Mouse (Mus musculus) limb, embryonic 10.5 days (tissue): ENCODE results near the gene Strn4. TPM values are rescaled to one million over a fixed set of nuclear protein-coding genes. Genes with fewer than 3 reads are reported as not detected.

Source experiments
- DNase-seq: peaks from one replicate; pipeline ENCODE4 v3.0.0-alpha.2; 2017; ENCODE audit warnings: low spot score
- H3K27ac ChIP-seq: fragments of 300-500 bp; sonication (generic); 2 replicates; pipeline ENCODE4 v1.5.1; 2016; ENCODE audit warnings: mild to moderate bottlenecking
- H3K27me3 ChIP-seq: fragments of 300-500 bp; sonication (generic); 2 replicates; pipeline ENCODE4 v1.6.1; 2016; ENCODE audit warnings: low read depth, mild to moderate bottlenecking; ENCODE audit not compliant: poor library complexity, severe bottlenecking
- H3K36me3 ChIP-seq: fragments of 300-500 bp; sonication (generic); 2 replicates; pipeline ENCODE4 v1.6.1; 2016; ENCODE audit warnings: mild to moderate bottlenecking, moderate library complexity
- H3K4me1 ChIP-seq: fragments of 300-500 bp; sonication (generic); 2 replicates; pipeline ENCODE4 v1.6.1; 2016
- H3K4me3 ChIP-seq: fragments of 300-500 bp; sonication (generic); 2 replicates; pipeline ENCODE4 v1.5.1; 2016; ENCODE audit warnings: mild to moderate bottlenecking, moderate library complexity
- H3K9me3 ChIP-seq: fragments of 300-500 bp; sonication (generic); replicated peaks from 2 replicates; pipeline ENCODE4 v1.6.1; 2016; ENCODE audit warnings: mild to moderate bottlenecking
- WGBS: fragments of 180-500 bp; shearing (Covaris S2); methylation state at CpG from one replicate; pipeline ENCODE4 v1.1.7; 2016; 5-methylcytosine and 5-hydroxymethylcytosine counted together
- polyA plus RNA-seq: library from polyadenylated mRNA; unstranded; fragments of >200 nt; fragmentation: Nextera tagmentation; extraction: Ambion mirVana; gene quantifications from 2 replicates; pipeline ENCODE4 v1.2.1, GENCODE M21; 2016

The Strn4 gene
- polyA plus RNA-seq, 1 experiment from 2014 or later, result 145 TPM

GRCm38 (mm10) chr7:16816078-16816474 is 387 bp downstream of the Strn4 start:
- peaks cover 27% of the 10 kb centered on the region for H3K27me3 ChIP-seq
- peak overlapping the region; percentile 100 for H3K27ac ChIP-seq
- under 1% methylated on average over 39 of the region's 55 CpGs for WGBS
- peaks cover 65% of the 10 kb centered on the region for H3K4me1 ChIP-seq
- peak overlapping the region; percentile 96 for H3K4me3 ChIP-seq
- no peaks in the 10 kb centered on the region for H3K9me3 ChIP-seq
- peak; percentile 89 for DNase-seq
- H3K36me3 ChIP-seq, result peaks cover 26% of the 10 kb centered on the region

- Histone ChIP-seq H3K27ac (peak within 1 kb of the TSS; percentile 100), H3K9me3 (no peaks in the 10 kb centered on the region), H3K36me3 (peaks cover 26% of the 10 kb centered on the region), H3K27me3 (peaks cover 21% of the 10 kb centered on the region), H3K4me1 (peaks cover 65% of the 10 kb centered on the region), H3K4me3 (peak within 1 kb of the TSS; percentile 96)
- WGBS, result under 1% methylated on average over 64 of the region's 64 CpGs
- DNase-seq, result peak; percentile 79
These were observed 910 bp downstream of the Strn4 start, which contains the start of gene Fkrp for GRCm38 (mm10) chr7:16816475-16817122. Gene Fkrp (minus strand): TSS chr7:16816732.

- Histone ChIP-seq H3K4me1 (peaks cover 61% of the 10 kb centered on the region), H3K27ac (no peak overlapping the region)
- DNase-seq, result no peak
These were observed 2.0 kb downstream of the Strn4 start for GRCm38 (mm10) chr7:16817693-16818092.

GRCm38 (mm10) chr7:16819794-16820193 is 4.1 kb downstream of the Strn4 start:
- DNase-seq, result no peak
- no peaks in the 10 kb centered on the region for H3K9me3 ChIP-seq
- no peaks in the 10 kb centered on the region for H3K27me3 ChIP-seq
- H3K36me3 ChIP-seq, result peaks cover 34% of the 10 kb centered on the region
- 80% methylated on average over 5 of the region's 5 CpGs for WGBS
- H3K4me3 ChIP-seq, result no peak overlapping the region
- H3K27ac ChIP-seq, result no peak overlapping the region
- peaks cover 60% of the 10 kb centered on the region for H3K4me1 ChIP-seq

More at GRCm38 (mm10) chr7:16817693-16818092, 2.0 kb downstream of the Strn4 start:
- H3K4me3 ChIP-seq, result peak overlapping the region; percentile 96
- 79% methylated on average over 3 of the region's 3 CpGs for WGBS
- peaks cover 31% of the 10 kb centered on the region for H3K36me3 ChIP-seq
- peaks cover 10% of the 10 kb centered on the region for H3K27me3 ChIP-seq
- no peaks in the 10 kb centered on the region for H3K9me3 ChIP-seq

GRCm38 (mm10) chr7:16820271-16820763 is 4.6 kb downstream of the Strn4 start:
- Histone ChIP-seq H3K27me3 (no peaks in the 10 kb centered on the region), H3K4me1 (peaks cover 55% of the 10 kb centered on the region), H3K4me3 (no peak overlapping the region), H3K27ac (no peak overlapping the region), H3K36me3 (peaks cover 39% of the 10 kb centered on the region), H3K9me3 (no peaks in the 10 kb centered on the region)
- WGBS, result 74% methylated on average over 5 of the region's 5 CpGs
- DNase-seq, result no peak

GRCm38 (mm10) chr7:16821091-16821490 is 5.4 kb downstream of the Strn4 start:
- no peak overlapping the region; the same call in 1 of the 2 replicates for H3K27ac ChIP-seq
- WGBS, result 14% methylated on average over 3 of the region's 3 CpGs
- peaks cover 47% of the 10 kb centered on the region for H3K4me1 ChIP-seq
- H3K4me3 ChIP-seq, result no peak overlapping the region
- no peak for DNase-seq
- no peaks in the 10 kb centered on the region for H3K9me3 ChIP-seq
- no peaks in the 10 kb centered on the region for H3K27me3 ChIP-seq
- peaks cover 47% of the 10 kb centered on the region for H3K36me3 ChIP-seq

DNA sequence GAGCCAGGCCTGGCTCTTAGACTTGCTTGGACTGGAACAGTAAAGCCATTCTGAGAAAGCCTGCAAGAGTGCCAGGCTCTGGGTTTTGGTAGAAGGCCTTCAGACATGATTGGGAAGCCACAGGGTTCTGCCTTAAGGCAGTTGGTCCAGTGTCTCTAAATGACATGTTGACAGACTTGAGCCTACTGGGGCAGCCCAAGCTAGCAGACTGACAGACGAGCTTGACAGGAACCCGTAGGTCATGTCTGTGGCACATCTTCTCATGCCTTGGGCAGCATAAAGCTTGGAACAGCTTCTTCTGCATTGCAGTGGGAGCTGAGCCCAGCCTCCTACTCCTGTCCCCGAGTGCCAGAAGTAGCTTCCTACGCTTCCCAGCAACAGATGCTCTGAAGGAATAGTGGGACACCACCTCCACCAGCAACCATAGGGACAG is 6.0 kb downstream of the Strn4 start:
- peaks cover 47% of the 10 kb centered on the region for H3K4me1 ChIP-seq
- H3K27me3 ChIP-seq, result no peaks in the 10 kb centered on the region
- no peaks in the 10 kb centered on the region for H3K9me3 ChIP-seq
- H3K27ac ChIP-seq, result no peak overlapping the region
- WGBS, result 77% methylated on average over 4 of the region's 4 CpGs
- H3K36me3 ChIP-seq, result peaks cover 53% of the 10 kb centered on the region
- no peak overlapping the region for H3K4me3 ChIP-seq
- DNase-seq, result no peak

DNA sequence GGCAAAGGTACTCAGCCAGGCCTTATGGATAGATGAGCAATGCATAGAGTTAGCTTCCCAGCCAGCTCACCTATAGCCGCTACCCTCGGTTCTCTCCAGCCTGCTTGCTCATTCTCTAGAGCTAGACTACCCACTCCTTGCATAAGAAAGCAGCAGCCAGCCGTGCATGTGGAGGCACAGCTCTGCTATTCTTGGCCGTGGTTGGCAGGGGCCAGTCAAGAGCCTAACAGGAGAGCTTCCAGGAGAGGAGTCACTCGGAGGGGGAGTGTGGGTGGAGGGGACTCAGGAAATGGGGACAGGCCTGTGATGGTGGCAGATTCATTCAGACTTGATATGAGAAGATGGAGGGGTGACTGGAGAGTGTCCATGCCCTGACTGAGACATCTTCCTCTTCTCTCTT is 8.0 kb downstream of the Strn4 start:
- no peak for DNase-seq

DNA sequence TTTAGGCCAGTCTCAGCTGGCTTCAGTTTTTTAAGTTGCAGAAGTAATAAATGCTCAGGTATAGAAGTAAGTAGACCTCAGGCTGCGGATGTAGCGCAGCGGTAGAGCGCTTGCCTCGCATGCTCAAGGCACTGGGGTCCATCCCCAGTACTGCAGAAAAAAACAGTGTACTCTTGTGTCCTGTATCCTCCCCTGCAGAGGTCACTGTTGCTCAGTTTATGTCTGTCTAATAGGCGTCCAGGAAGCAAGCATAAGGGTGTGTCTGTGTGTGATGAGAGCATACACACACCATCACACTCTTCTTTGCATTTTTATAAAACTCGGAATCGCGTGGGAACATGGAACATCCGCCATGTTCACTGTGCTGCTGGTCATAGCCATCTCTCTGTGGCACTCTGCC is 10.1 kb downstream of the Strn4 start:
- H3K4me3 ChIP-seq, result no peak overlapping the region
- WGBS, result 82% methylated on average over 10 of the region's 10 CpGs
- no peaks in the 10 kb centered on the region for H3K27me3 ChIP-seq
- H3K27ac ChIP-seq, result no peak overlapping the region
- H3K36me3 ChIP-seq, result peaks cover 90% of the 10 kb centered on the region
- DNase-seq, result no peak
- peaks cover 12% of the 10 kb centered on the region for H3K4me1 ChIP-seq
- no peaks in the 10 kb centered on the region for H3K9me3 ChIP-seq

More for the DNA sequence above, 8.0 kb downstream of the Strn4 start:
- WGBS, result 82% methylated on average over 5 of the region's 5 CpGs
- Histone ChIP-seq H3K36me3 (peaks cover 71% of the 10 kb centered on the region), H3K9me3 (no peaks in the 10 kb centered on the region), H3K27ac (no peak overlapping the region), H3K4me3 (no peak overlapping the region), H3K27me3 (no peaks in the 10 kb centered on the region), H3K4me1 (peaks cover 30% of the 10 kb centered on the region)

GRCm38 (mm10) chr7:16826571-16826970 is 10.9 kb downstream of the Strn4 start:
- Histone ChIP-seq H3K9me3 (no peaks in the 10 kb centered on the region), H3K27ac (no peak overlapping the region), H3K36me3 (peaks cover 98% of the 10 kb centered on the region), H3K27me3 (no peaks in the 10 kb centered on the region), H3K4me1 (peaks cover 4% of the 10 kb centered on the region), H3K4me3 (no peak overlapping the region)
- WGBS, result 87% methylated on average over 5 of the region's 5 CpGs
- no peak for DNase-seq

- Histone ChIP-seq H3K9me3 (no peaks in the 10 kb centered on the region), H3K36me3 (peaks cover 100% of the 10 kb centered on the region), H3K4me3 (no peak overlapping the region), H3K27me3 (no peaks in the 10 kb centered on the region), H3K4me1 (no peaks in the 10 kb centered on the region), H3K27ac (no peak overlapping the region)
- WGBS, result 85% methylated on average over 4 of the region's 4 CpGs
- DNase-seq, result no peak
These were observed 11.6 kb downstream of the Strn4 start for GRCm38 (mm10) chr7:16827274-16827673.

DNA sequence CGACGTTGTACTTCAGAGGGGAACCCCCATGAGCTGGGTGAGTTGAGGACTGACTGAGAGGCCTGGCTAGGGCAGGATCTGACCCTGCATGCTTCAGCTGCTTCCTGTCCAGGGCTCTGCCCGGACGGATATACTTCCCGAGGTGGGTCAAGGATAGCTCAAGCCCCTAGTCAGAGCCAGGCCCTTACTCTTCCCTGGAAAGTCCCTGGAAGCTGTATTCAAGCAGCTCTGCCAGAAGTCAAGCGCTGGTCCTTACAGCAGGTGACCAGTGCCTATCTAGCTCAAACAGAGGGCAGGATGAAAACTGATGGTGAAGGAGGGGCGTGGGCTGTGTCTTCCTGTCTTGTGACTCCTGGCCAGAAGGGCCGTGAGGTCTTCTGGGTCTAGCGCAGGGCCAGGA is 14.8 kb downstream of the Strn4 start:
- Histone ChIP-seq H3K4me1 (no peaks in the 10 kb centered on the region), H3K27me3 (no peaks in the 10 kb centered on the region), H3K4me3 (no peak overlapping the region), H3K27ac (no peak overlapping the region), H3K36me3 (peaks cover 100% of the 10 kb centered on the region), H3K9me3 (no peaks in the 10 kb centered on the region)
- DNase-seq, result no peak
- 90% methylated on average over 9 of the region's 9 CpGs for WGBS

DNA sequence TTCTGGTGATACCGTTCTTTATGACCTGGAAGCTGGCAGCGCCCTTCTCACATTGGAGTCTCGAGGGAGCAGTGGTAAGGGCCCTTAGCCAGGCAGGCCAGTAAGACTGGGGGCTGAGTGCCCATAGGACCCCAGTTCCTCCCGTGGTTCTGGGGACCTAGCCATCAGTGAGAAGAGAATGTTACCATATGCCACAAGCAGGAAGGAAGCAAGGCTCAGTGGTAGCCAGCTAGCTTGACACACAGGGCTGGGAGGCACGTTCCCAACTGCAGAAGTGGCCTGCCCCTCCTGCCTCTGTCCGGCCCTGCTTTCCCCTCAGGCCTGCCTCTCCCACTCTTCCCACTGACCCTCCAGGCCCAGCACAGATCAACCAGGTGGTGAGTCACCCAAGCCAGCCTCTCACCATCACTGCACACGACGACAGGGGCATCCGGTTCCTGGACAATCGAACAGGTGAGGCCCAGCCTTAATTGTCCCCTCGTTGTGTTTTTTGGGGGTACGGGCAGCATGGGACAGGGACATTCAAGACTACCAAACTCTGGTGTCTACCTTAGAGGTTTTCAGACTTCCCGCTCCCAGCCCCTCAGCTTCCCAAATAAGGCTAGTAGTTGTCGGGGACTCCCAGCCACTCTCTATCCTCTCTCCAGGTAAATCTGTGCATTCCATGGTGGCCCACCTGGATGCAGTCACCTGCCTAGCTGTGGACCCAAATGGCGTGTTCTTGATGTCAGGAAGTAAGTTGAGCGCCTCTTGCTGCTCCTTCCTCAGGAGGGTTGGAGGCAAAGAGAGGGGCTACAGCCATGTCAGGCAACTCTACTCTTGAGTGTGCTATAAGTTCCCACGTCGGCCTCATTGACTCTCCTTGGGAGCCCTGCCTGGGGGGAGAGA is 22.5 kb downstream of the Strn4 start:
- Histone ChIP-seq H3K9me3 (no peaks in the 10 kb centered on the region), H3K27ac (no peak overlapping the region), H3K36me3 (peaks cover 89% of the 10 kb centered on the region), H3K4me1 (peaks cover 25% of the 10 kb centered on the region), H3K27me3 (no peaks in the 10 kb centered on the region), H3K4me3 (no peak overlapping the region)
- WGBS, result 92% methylated on average over 18 of the region's 18 CpGs
- DNase-seq, result no peak
